Mouse (Mus musculus): ENCODE measurements around the gene Srarp.

DNA sequence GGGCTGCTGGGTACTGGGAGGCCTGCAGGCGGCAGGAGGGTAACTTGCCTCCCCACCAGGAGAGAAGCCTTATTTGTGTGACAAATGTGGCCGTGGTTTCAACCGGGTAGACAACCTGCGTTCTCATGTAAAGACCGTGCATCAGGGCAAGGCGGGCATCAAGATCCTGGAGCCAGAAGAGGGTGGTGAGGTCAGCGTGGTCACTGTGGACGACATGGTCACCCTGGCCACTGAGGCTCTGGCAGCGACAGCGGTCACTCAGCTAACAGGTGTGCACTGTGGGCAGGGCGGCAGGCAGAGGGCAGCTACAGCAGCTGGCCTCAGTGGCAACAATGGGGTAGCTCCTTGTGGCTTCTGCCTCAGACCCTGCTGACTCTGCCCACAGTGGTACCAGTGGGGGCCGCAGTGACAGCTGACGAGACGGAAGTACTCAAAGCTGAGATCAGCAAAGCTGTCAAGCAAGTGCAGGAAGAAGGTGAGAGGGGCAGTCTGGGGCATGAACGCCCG lies 30.4 kb upstream of the Srarp start:
- TF ChIP-seq POLR2A (IDR thresholded peaks at IDR 0.05; ENCODE audit: insufficient read depth, low read depth, low read length) (no peak), CTCF (IDR thresholded peaks at IDR 0.05) (no peak)

All from heart, adult 2 months (tissue).